Mouse (Mus musculus) stomach, embryonic 15.5 days (tissue): Measurements from ENCODE around the gene Cst7. TPM values are rescaled to one million over a fixed set of nuclear protein-coding genes. Genes with fewer than 3 reads are reported as not detected.
"Not testable (repeated sequence)": the region's sequence is repeated elsewhere in the genome, so short reads cannot be mapped to it uniquely, and the experiment has no call there.

Experiments
- ATAC-seq: fragments of 200-750 bp; cut with Nextera tagmentation; 2 replicates; pipeline ENCODE4 v1.8.0; 2017; ENCODE audit warnings: low read depth, moderate number of reproducible peaks, moderate TSS enrichment; ENCODE audit not compliant: insufficient read depth, low FRiP score
- H3K27ac ChIP-seq: fragments of 300-500 bp; sonication (generic); 2 replicates; pipeline ENCODE4 v1.5.1; 2015; ENCODE audit warnings: mild to moderate bottlenecking, inconsistent platforms
- H3K27me3 ChIP-seq: fragments of 300-500 bp; sonication (generic); replicated peaks from 2 replicates; pipeline ENCODE4 v1.6.1; 2015; ENCODE audit warnings: inconsistent platforms
- H3K36me3 ChIP-seq: fragments of 300-500 bp; sonication (generic); 2 replicates; pipeline ENCODE4 v1.6.1; 2015; ENCODE audit warnings: inconsistent platforms
- H3K4me1 ChIP-seq: fragments of 300-500 bp; sonication (generic); 2 replicates; pipeline ENCODE4 v1.6.1; 2015; ENCODE audit warnings: inconsistent platforms
- H3K4me2 ChIP-seq: fragments of 300-500 bp; sonication (generic); 2 replicates; pipeline ENCODE4 v1.6.1; 2015; ENCODE audit warnings: mild to moderate bottlenecking, inconsistent platforms
- H3K4me3 ChIP-seq: fragments of 300-500 bp; sonication (generic); replicated peaks from 2 replicates; pipeline ENCODE4 v1.5.1; 2015; ENCODE audit warnings: inconsistent platforms
- H3K9ac ChIP-seq: fragments of 300-500 bp; sonication (generic); 2 replicates; pipeline ENCODE4 v1.6.1; 2015; ENCODE audit warnings: inconsistent platforms
- H3K9me3 ChIP-seq: fragments of 300-500 bp; sonication (generic); 2 replicates; pipeline ENCODE4 v1.6.1; 2016; ENCODE audit warnings: inconsistent platforms
- WGBS: fragments of 180-500 bp; shearing (Covaris S2); methylation state at CpG from one replicate; pipeline ENCODE4 v1.1.7; 2015; 5-methylcytosine and 5-hydroxymethylcytosine counted together
- polyA plus RNA-seq: library from polyadenylated mRNA; unstranded; fragments of >200 nt; fragmentation: Nextera tagmentation; extraction: Ambion mirVana; gene quantifications from 2 replicates; pipeline ENCODE4 v1.2.1, GENCODE M21; 2015

The Cst7 gene
- 0.89 and 1.2 TPM in 2 replicates for polyA plus RNA-seq

DNA sequence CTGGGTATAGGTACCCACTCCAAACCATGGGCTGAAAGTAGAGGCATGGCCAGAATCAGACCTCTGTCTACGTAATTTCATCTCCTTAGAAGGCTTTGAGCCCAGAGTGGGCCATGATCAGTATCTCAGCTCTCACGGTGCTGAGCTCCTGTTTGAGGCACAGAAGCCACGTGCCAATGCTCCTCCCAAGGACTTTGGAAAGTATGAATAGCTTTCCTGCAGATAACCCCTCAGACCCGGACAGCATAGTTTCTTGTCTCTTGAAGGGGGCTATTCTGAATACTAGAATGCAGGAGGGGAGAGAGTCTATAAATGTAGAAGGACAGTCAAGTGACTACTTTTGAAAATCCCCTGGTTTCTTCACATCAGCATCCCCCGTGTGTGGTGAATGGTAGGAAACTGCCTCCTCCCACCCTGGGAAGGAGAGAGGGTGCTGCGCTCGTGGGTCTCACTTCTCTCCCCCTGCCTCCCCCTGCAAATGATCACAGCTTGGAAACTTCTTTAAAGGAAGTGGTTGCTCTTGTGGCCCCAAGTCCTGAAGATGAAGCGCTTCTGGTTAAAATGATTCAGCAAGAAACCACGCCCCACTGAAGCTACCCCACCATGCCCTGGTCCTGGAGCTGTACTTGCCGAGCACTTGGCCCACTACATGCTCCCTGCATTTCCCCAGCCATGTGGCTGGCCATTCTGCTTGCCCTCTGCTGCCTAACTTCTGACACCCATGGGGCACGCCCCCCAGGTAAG, at the start of gene Cst7:
Gene Cst7 (plus strand): TSS at position 569 of the 744 bp plus-strand sequence.
- H3K36me3 ChIP-seq: no peaks in the 10 kb centered on the region
- H3K4me1 ChIP-seq: no peaks in the 10 kb centered on the region
- WGBS: 66% methylated on average over 11 of the region's 11 CpGs
- H3K4me3 ChIP-seq: no peak within 1 kb of the TSS
- no peak within 1 kb of the TSS for H3K4me2 ChIP-seq
- H3K27me3 ChIP-seq: no peaks in the 10 kb centered on the region
- no peaks in the 10 kb centered on the region for H3K9me3 ChIP-seq
- no peak for ATAC-seq
- H3K27ac ChIP-seq: no peak within 1 kb of the TSS
- H3K9ac ChIP-seq: no peak within 1 kb of the TSS

DNA sequence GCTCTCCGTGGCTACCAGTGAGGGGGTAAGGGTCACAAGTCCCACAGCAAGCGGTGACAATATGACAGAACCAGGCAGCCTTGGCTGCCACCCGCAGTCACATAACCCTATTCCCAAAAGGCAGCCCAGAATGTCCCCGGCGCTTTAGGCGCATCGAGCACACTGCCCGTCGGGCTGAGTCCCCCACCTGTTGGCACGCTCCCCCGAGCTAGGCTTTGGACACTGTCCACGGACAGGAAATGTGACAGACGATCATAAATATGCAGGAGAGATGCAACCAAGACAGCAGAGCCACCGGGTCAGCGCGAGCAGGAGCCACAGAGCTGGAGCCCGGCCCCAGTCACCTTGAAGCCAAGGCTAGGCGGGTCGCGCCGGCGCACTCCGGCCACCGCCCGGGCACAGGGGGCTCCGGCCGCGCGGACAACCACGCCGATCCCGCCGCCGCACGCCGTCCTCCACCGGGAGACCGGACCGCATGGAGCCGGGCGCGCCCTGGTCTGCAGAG, 44.5 kb upstream of the Cst7 start:
- Histone ChIP-seq H3K27me3 (peaks cover 14% of the 10 kb centered on the region), H3K9ac (no peak overlapping the region), H3K4me2 (peak overlapping the region; percentile 68), H3K4me3 (peak overlapping the region; percentile 37), H3K36me3 (no peaks in the 10 kb centered on the region), H3K9me3 (no peaks in the 10 kb centered on the region), H3K4me1 (0 out of 2 replicates have a peak, but pooled peaks cover 3% of the 10 kb centered on the region), H3K27ac (no peak overlapping the region)
- WGBS: 3% methylated on average over 42 of the region's 42 CpGs
- ATAC-seq: no peak; the same call in 1 of the 2 replicates

DNA sequence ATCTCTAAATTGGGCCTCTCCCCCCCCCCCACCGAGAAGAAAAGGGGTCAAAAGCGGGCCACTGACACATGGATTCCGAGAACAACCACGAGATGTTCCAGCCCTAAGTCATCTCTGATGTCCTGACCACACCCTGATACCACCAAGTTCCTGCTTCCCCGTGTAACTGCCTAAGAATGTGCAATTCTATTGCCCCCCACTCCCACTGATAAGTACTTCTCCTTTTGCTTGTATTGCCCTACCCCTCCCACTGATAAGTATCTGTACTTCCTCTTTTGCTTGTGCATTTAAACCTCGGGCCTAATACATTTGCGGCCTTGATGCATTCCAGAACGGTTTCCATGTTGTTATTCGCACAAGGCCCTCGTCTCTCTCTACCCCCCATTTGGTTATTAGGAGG, 20.6 kb upstream of the Cst7 start:
- not testable (repeated sequence) for H3K27ac ChIP-seq, H3K4me1 ChIP-seq, H3K4me3 ChIP-seq, H3K9me3 ChIP-seq, H3K36me3 ChIP-seq, ATAC-seq, H3K4me2 ChIP-seq, H3K27me3 ChIP-seq, H3K9ac ChIP-seq
- 72% methylated on average over 10 of the region's 10 CpGs for WGBS

DNA sequence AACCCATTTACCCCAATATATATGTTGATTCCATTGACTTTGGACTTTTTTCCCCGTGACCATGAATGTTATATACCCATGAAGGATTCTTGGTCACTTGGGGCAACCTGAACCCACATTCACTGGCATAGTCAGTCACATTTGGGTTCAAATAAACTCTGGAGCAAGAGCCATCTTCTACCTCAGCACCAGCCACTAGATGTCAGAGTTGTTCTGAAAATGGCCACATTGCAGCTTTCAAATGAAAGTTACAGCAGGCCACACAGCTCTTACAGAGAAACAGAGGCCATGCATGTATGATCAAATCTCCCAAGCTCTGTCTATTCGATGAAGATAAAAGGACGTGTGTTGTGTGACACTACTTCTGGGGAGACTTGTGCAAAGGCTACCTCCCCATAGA, 11.6 kb upstream of the Cst7 start:
- 58% methylated on average over 3 of the region's 3 CpGs for WGBS
- H3K4me3 ChIP-seq: no peak overlapping the region
- no peaks in the 10 kb centered on the region for H3K36me3 ChIP-seq
- H3K9me3 ChIP-seq: no peaks in the 10 kb centered on the region
- no peak overlapping the region for H3K4me2 ChIP-seq
- no peak overlapping the region for H3K27ac ChIP-seq
- H3K9ac ChIP-seq: no peak overlapping the region
- H3K4me1 ChIP-seq: no peaks in the 10 kb centered on the region
- no peaks in the 10 kb centered on the region for H3K27me3 ChIP-seq
- no peak for ATAC-seq

DNA sequence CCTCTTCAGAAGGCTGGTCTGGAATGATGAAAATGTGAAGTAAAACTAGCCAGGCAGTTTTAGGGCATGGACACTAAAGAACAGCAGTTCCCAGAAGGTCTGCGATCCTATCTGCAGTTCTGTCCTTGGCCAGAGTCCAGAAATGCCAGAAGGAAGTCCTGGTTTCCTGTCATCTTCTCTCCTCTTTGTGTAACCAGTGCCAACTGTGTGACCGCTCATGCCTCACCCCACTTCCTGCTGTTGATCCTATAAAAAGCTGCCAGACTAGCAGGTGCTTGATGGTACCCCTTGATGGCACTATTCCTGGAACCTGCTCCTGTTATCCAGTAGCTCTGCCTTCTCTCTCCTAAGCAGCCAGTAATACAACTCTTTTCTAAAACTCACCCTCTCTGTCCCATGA, 3.2 kb upstream of the Cst7 start:
- no peaks in the 10 kb centered on the region for H3K4me1 ChIP-seq
- H3K27ac ChIP-seq: no peak overlapping the region
- no peaks in the 10 kb centered on the region for H3K9me3 ChIP-seq
- H3K4me2 ChIP-seq: no peak overlapping the region
- H3K9ac ChIP-seq: no peak overlapping the region
- no peaks in the 10 kb centered on the region for H3K27me3 ChIP-seq
- WGBS: 60% methylated on average over 2 of the region's 2 CpGs
- no peaks in the 10 kb centered on the region for H3K36me3 ChIP-seq
- H3K4me3 ChIP-seq: no peak overlapping the region
- no peak for ATAC-seq

DNA sequence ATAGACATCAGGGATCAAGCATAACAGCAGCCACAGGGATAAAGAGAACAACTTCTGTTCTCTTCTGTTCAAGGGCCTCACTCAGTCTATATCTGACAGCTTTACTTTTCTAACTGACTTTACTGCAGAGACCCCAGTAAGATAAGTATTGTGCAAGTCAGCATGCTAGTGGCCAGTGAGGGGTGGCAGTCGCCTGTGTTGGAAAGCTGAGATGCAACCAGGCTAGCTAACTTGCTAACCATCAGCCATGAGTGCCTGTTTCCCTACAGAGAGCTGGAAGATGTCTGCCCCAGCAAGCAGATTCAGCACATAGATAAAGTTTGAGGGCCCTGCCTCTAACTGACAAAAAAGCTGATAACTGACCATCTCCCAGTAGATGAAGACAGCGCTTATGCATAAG, 546 bp downstream of the Cst7 start:
- no peak overlapping the region for H3K4me3 ChIP-seq
- H3K4me1 ChIP-seq: no peaks in the 10 kb centered on the region
- no peak overlapping the region for H3K9ac ChIP-seq
- H3K27me3 ChIP-seq: no peaks in the 10 kb centered on the region
- H3K27ac ChIP-seq: no peak overlapping the region
- H3K4me2 ChIP-seq: no peak overlapping the region
- no peaks in the 10 kb centered on the region for H3K36me3 ChIP-seq
- ATAC-seq: no peak
- WGBS: 85% methylated on average over 2 of the region's 2 CpGs
- H3K9me3 ChIP-seq: no peaks in the 10 kb centered on the region

DNA sequence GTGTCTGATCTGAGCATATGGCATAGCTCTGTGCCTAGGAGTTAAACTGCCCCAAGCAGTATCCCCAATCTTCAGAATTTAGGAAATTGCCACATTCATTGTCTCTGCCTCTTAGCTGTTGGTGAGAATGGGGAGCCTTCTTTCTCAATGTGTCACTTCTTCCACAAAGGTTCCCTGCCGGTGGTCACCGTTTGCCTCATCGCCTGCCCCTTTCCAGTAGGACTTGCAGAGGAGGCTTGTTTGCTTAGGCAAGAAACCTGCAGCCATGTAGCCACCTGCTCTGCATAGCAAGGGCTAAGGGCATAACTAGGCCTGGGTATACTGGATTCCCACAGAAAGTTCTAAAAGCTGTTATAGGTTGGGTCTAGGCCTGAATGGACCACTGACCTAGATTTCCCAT, 2.2 kb downstream of the Cst7 start:
- no peak overlapping the region for H3K4me2 ChIP-seq
- H3K9ac ChIP-seq: no peak overlapping the region
- no peaks in the 10 kb centered on the region for H3K9me3 ChIP-seq
- H3K4me1 ChIP-seq: no peaks in the 10 kb centered on the region
- H3K36me3 ChIP-seq: no peaks in the 10 kb centered on the region
- no peaks in the 10 kb centered on the region for H3K27me3 ChIP-seq
- ATAC-seq: no peak
- no peak overlapping the region for H3K4me3 ChIP-seq
- no peak overlapping the region for H3K27ac ChIP-seq
- WGBS: 81% methylated on average over 3 of the region's 3 CpGs

DNA sequence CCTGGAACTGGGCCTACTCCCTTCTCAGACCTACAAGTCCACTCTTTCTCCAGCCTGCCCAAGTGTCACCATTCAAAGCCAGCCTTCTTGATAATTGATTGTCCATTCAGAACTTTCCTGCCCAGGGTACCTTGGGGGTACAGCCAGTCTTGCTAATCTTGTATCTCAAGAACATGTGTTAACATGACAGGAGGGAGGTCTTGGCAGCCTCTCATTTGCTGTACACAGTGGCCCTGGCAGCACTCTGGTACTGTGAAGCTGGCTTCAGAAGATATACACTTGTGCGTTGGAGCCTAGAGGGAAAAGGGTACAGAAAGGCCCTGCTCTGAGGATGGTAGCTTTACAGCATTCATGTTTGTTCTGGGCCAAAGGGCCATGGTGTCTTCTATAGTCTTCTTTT, 6.0 kb downstream of the Cst7 start:
- no peaks in the 10 kb centered on the region for H3K27me3 ChIP-seq
- WGBS: 97% methylated on average over 1 of the region's 1 CpGs

DNA sequence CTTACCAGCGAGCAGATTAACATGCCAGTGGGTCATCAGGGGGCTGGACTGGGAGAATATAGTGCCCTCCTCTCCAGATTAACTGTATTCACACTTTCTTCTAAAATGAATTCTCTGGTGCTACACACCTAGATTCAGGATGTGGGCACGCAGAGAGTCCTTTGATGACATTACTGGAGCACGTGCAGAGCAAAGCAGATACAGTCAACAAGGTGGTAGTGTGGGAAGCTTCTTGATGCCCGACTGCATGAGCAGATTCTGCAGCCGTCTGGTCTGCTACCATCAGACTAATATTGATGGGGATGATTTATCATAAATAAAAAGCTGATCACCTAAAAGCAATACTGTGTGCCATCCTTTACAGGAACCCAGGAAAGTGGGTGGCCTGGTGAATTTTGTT, 8.4 kb downstream of the Cst7 start:
- H3K9me3 ChIP-seq: no peaks in the 10 kb centered on the region
- no peaks in the 10 kb centered on the region for H3K4me1 ChIP-seq
- H3K27ac ChIP-seq: no peak overlapping the region
- no peak overlapping the region for H3K4me3 ChIP-seq
- no peak overlapping the region for H3K4me2 ChIP-seq
- 80% methylated on average over 5 of the region's 5 CpGs for WGBS
- no peak for ATAC-seq
- 0 out of 2 replicates have a peak, but pooled peaks cover 3% of the 10 kb centered on the region for H3K36me3 ChIP-seq
- H3K9ac ChIP-seq: no peak overlapping the region
- no peaks in the 10 kb centered on the region for H3K27me3 ChIP-seq

More for the DNA sequence above, 6.0 kb downstream of the Cst7 start:
- Histone ChIP-seq H3K4me3 (no peak overlapping the region), H3K36me3 (no peaks in the 10 kb centered on the region), H3K4me2 (no peak overlapping the region), H3K9ac (no peak overlapping the region), H3K27ac (no peak overlapping the region), H3K4me1 (no peaks in the 10 kb centered on the region), H3K9me3 (no peaks in the 10 kb centered on the region)
- no peak for ATAC-seq

DNA sequence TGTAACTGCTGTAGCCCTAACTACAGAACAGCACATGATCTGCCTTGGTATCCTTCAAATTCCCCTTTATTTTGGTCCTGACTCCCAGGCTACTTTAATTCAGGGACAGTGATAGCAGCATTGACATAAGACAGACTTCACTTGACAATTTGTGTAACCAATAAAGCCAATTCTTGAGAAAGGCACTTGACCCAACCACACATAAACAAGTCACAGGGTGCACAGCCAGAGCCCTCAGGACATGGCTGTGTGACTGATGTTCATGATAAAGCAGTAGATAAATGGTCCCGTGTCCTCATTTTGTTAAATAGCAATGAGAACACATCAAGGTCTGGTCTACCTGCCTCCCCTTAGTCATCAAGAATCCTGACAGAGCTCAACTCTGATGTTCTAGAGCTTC, 9.4 kb downstream of the Cst7 start:
- 56% methylated on average over 1 of the region's 1 CpGs for WGBS
- H3K9ac ChIP-seq: no peak overlapping the region
- no peak for ATAC-seq

DNA sequence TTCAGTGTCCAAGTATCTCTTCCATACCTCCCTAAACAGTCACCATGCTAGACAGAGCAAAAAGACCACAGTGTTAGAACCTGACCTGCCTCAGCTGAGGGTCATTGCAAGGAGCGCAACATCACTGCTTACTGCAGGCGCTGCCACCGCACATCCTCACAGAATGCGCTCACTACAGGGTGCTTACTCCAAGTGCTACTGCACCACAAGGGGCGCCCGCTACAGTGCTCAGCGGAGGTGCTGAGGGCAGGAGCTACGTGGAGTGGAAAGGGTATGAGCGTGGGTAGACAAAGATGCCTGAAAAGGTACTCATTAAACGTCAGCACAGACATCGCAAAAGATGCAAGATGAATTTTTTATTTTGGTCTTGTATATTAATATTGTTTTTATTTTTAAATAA, 18.9 kb downstream of the Cst7 start:
- H3K9me3 ChIP-seq: no peaks in the 10 kb centered on the region
- no peak overlapping the region for H3K27ac ChIP-seq
- peaks cover 16% of the 10 kb centered on the region; the same call in 1 of the 2 replicates for H3K36me3 ChIP-seq
- H3K9ac ChIP-seq: no peak overlapping the region
- no peak for ATAC-seq
- no peaks in the 10 kb centered on the region for H3K27me3 ChIP-seq
- WGBS: 81% methylated on average over 11 of the region's 11 CpGs
- H3K4me1 ChIP-seq: no peaks in the 10 kb centered on the region
- H3K4me3 ChIP-seq: no peak overlapping the region
- H3K4me2 ChIP-seq: no peak overlapping the region

More for the DNA sequence above, 9.4 kb downstream of the Cst7 start:
- Histone ChIP-seq H3K4me1 (no peaks in the 10 kb centered on the region), H3K36me3 (peaks cover 9% of the 10 kb centered on the region; the same call in 1 of the 2 replicates), H3K9me3 (no peaks in the 10 kb centered on the region), H3K27ac (no peak overlapping the region), H3K4me2 (no peak overlapping the region), H3K4me3 (no peak overlapping the region), H3K27me3 (no peaks in the 10 kb centered on the region)

DNA sequence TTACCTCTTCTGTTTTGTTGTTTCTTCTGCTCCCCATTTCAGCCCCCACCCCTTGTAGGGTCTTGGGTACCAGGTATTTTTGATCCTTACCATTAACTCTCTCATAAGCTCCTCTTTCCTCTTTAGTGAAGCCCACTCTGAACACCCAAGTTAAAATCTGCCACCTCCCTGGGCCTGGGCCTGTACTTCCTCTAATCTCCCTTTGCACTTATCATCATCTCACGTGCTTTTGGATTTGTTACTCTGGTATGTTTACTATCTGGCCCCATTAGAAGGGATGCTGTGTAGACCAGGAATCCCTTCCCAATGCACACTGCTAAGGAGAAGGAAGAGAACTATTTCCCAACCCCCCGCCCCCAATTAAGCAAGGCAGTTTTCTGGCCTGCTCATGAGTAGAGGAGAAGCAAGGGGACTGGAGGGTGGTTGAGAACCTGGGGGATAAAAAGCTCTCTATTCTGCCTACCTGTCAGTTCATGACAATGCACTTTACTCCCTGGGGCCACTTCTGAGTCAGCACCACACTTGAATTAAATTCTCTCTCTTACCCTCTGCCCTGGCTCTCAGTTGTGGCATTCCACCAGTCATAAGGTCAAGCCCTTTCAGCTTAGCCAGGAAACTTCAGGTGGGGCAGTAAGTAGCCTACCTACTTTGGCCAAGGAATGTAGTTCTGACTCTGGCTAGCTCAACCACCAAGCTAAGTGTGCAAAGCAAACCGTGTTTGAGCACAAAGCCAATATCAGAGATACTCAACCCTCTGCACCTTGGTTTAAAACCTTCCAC, 25.4 kb downstream of the Cst7 start:
- 77% methylated on average over 3 of the region's 3 CpGs for WGBS
- H3K36me3 ChIP-seq: peaks cover 4% of the 10 kb centered on the region; the same call in 1 of the 2 replicates

More for the DNA sequence above, 25.4 kb downstream of the Cst7 start:
- no peak overlapping the region for H3K4me3 ChIP-seq
- ATAC-seq: no peak
- no peak overlapping the region for H3K27ac ChIP-seq
- no peaks in the 10 kb centered on the region for H3K9me3 ChIP-seq
- no peaks in the 10 kb centered on the region for H3K4me1 ChIP-seq
- H3K27me3 ChIP-seq: no peaks in the 10 kb centered on the region
- no peak overlapping the region for H3K4me2 ChIP-seq
- H3K9ac ChIP-seq: no peak overlapping the region
